Mouse (Mus musculus): ENCODE measurements around the gene Relb. TPM values are rescaled to one million over a fixed set of nuclear protein-coding genes. Genes with fewer than 3 reads are reported as not detected.
A peak's percentile ranks its signal among the peaks of the same experiment; 100 is the strongest.

Relb gene
- polyA plus RNA-seq, 1 experiment from 2014 or later = 3.9 TPM

GRCm38 (mm10) chr7:19603849-19604605, 25.2 kb downstream of the Relb start, which contains the start of gene Clasrp:
Clasrp (minus strand) TSS chr7:19604486.
- no peaks in the 10 kb centered on the region for H3K27me3 ChIP-seq (replicated peaks; ENCODE audit: control insufficient read depth, insufficient read depth, low read length)
- WGBS = under 1% methylated on average over 56 of the region's 57 CpGs
- H3K9me3 ChIP-seq (ENCODE audit: control insufficient read depth, low read length) = no peaks in the 10 kb centered on the region
- peak within 1 kb of the TSS; percentile 73 for H3K4me3 ChIP-seq (replicated peaks; ENCODE audit: low read length)
- peaks cover 29% of the 10 kb centered on the region for H3K4me1 ChIP-seq (replicated peaks; ENCODE audit: control insufficient read depth, insufficient read depth, low read length)
- H3K9ac ChIP-seq (replicated peaks; ENCODE audit: low read depth, low read length) = peak within 1 kb of the TSS; percentile 84
- ATAC-seq = peak; percentile 94
- no peaks in the 10 kb centered on the region for H3K36me3 ChIP-seq (ENCODE audit: control insufficient read depth, insufficient read depth)
- H3K27ac ChIP-seq (ENCODE audit: low read length) = peak within 1 kb of the TSS; percentile 48
- peak within 1 kb of the TSS; percentile 57 for H3K4me2 ChIP-seq (ENCODE audit: low read length)

GRCm38 (mm10) chr7:19603055-19603454, 26.2 kb downstream of the Relb start:
- H3K4me2 ChIP-seq (ENCODE audit: low read length) = peak overlapping the region; percentile 57
- no peak for ATAC-seq
- H3K36me3 ChIP-seq (ENCODE audit: control insufficient read depth, insufficient read depth) = peaks cover 2% of the 10 kb centered on the region; the same call in 1 of the 2 replicates
- H3K9me3 ChIP-seq (ENCODE audit: control insufficient read depth, low read length) = no peaks in the 10 kb centered on the region
- H3K4me1 ChIP-seq (replicated peaks; ENCODE audit: control insufficient read depth, insufficient read depth, low read length) = peaks cover 29% of the 10 kb centered on the region
- H3K27me3 ChIP-seq (replicated peaks; ENCODE audit: control insufficient read depth, insufficient read depth, low read length) = no peaks in the 10 kb centered on the region
- peak overlapping the region; percentile 73; the same call in 1 of the 2 replicates for H3K4me3 ChIP-seq (replicated peaks; ENCODE audit: low read length)
- H3K9ac ChIP-seq (replicated peaks; ENCODE audit: low read depth, low read length) = no peak overlapping the region
- WGBS = 76% methylated on average over 12 of the region's 12 CpGs
- H3K27ac ChIP-seq (ENCODE audit: low read length) = no peak overlapping the region

DNA sequence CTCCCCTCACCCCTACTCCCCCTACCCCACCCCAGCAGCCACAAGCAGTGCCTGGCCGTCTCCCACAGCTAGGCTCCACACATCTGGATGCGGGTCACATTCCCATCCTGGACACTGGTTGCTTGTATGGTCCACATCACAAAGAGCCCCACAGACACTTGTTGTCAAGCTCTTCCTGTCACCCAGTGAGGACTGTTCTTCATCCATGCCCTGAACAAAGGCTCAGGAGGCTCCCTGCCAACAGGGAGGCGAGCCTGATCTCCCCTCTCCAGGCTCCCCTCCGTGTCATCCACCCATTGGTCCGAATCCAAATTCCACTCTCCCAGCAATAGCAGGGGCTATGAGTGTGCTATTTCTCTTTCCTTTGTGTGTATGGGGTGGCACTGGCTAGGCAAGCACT, 28.7 kb downstream of the Relb start:
- ATAC-seq = no peak; the same call in 1 of the 2 replicates
- peaks cover 9% of the 10 kb centered on the region for H3K36me3 ChIP-seq (ENCODE audit: control insufficient read depth, insufficient read depth)
- no peak overlapping the region for H3K9ac ChIP-seq (replicated peaks; ENCODE audit: low read depth, low read length)
- H3K4me3 ChIP-seq (replicated peaks; ENCODE audit: low read length) = no peak overlapping the region
- no peak overlapping the region for H3K27ac ChIP-seq (ENCODE audit: low read length)
- no peak overlapping the region for H3K4me2 ChIP-seq (ENCODE audit: low read length)
- no peaks in the 10 kb centered on the region for H3K27me3 ChIP-seq (replicated peaks; ENCODE audit: control insufficient read depth, insufficient read depth, low read length)
- no peaks in the 10 kb centered on the region for H3K9me3 ChIP-seq (ENCODE audit: control insufficient read depth, low read length)
- H3K4me1 ChIP-seq (replicated peaks; ENCODE audit: control insufficient read depth, insufficient read depth, low read length) = peaks cover 29% of the 10 kb centered on the region
- 52% methylated on average over 5 of the region's 5 CpGs for WGBS

DNA sequence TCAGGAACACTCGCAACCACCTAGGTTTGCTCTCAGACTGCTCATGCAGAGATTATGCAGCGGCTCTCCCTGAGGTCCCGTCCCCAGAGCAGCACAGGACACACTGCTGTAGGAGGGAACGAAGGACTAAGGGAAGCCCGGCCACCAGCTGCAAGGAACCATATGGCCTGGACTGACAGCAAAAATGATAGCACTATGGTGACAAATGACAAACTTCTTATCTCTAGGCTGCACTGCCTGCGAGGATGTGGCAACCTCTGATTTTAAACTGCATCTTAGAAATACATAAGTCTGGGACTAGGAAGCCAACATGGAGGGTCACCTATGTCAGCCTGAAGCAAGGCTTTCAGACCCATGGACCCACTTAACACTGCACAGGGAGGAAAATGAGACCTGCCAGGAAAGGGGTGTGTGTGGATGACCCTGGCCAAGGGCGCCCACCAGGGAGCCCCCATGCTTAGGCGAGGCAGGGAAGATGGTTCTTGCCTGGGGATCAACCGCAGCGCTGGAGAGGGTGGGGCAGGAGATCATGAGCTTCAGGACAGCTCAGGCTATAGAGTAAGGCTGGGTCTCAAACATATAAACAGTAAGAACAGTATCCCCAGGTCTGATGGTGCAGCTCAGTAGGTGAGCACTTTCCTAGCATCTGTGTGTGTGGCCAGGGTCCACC, 36.0 kb downstream of the Relb start:
- ATAC-seq = no peak
- WGBS = 94% methylated on average over 10 of the region's 10 CpGs
- no peak overlapping the region for H3K9ac ChIP-seq (replicated peaks; ENCODE audit: low read depth, low read length)

DNA sequence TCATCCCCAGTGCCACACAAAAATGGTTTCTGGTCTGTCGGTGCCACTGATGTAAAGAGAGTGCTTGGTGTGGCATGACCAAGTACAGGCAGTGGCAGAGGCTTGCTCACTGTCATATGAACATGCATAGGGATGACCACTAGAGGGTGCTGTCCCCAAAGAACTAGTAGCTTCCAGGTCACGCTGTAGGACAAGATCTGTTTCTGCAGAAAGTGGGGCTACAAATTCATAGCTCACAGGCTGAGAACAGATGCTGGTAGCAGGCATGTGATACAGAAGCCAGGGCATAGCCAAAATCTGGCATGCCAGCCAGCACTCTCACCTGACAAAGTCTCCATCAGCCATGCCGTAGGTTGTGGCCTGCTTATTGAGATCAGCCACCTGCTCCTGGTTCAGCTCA, 39.3 kb downstream of the Relb start:
- Histone ChIP-seq H3K4me1 (replicated peaks; ENCODE audit: control insufficient read depth, insufficient read depth, low read length) (no peaks in the 10 kb centered on the region), H3K4me2 (ENCODE audit: low read length) (no peak overlapping the region), H3K4me3 (replicated peaks; ENCODE audit: low read length) (no peak overlapping the region), H3K27ac (ENCODE audit: low read length) (no peak overlapping the region), H3K9me3 (ENCODE audit: control insufficient read depth, low read length) (no peaks in the 10 kb centered on the region; the same call in 1 of the 2 replicates), H3K9ac (replicated peaks; ENCODE audit: low read depth, low read length) (no peak overlapping the region), H3K27me3 (replicated peaks; ENCODE audit: control insufficient read depth, insufficient read depth, low read length) (no peaks in the 10 kb centered on the region), H3K36me3 (ENCODE audit: control insufficient read depth, insufficient read depth) (peaks cover 61% of the 10 kb centered on the region)
- peak; percentile 48 for ATAC-seq
- WGBS = 48% methylated on average over 3 of the region's 3 CpGs

More for the DNA sequence above, 36.0 kb downstream of the Relb start:
- H3K4me3 ChIP-seq (replicated peaks; ENCODE audit: low read length) = no peak overlapping the region
- no peak overlapping the region for H3K4me2 ChIP-seq (ENCODE audit: low read length)
- H3K27ac ChIP-seq (ENCODE audit: low read length) = no peak overlapping the region
- H3K27me3 ChIP-seq (replicated peaks; ENCODE audit: control insufficient read depth, insufficient read depth, low read length) = no peaks in the 10 kb centered on the region
- H3K9me3 ChIP-seq (ENCODE audit: control insufficient read depth, low read length) = no peaks in the 10 kb centered on the region
- H3K4me1 ChIP-seq (replicated peaks; ENCODE audit: control insufficient read depth, insufficient read depth, low read length) = no peaks in the 10 kb centered on the region
- peaks cover 49% of the 10 kb centered on the region for H3K36me3 ChIP-seq (ENCODE audit: control insufficient read depth, insufficient read depth)

DNA sequence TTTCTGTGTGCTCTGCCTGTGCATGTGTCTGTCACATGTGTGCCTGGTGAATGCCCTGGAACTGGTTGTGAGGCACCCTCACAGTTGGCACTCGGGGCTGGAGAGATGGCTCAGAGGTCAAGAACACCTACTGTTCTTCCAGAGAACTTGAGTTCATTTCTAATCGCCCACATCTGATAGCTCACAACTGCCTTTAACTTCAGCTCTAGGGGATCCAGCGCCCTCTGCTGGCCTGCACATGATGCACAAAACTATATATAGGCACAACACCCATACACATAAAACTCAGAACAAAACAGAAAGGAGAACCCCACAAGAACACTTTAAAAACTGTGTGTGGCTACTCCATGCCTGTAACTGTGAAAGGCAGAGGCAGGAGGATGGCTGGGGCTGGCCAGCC, 40.0 kb downstream of the Relb start:
- Histone ChIP-seq H3K9me3 (ENCODE audit: control insufficient read depth, low read length) (no peaks in the 10 kb centered on the region; the same call in 1 of the 2 replicates), H3K36me3 (ENCODE audit: control insufficient read depth, insufficient read depth) (peaks cover 66% of the 10 kb centered on the region), H3K4me2 (ENCODE audit: low read length) (no peak overlapping the region), H3K9ac (replicated peaks; ENCODE audit: low read depth, low read length) (no peak overlapping the region), H3K4me3 (replicated peaks; ENCODE audit: low read length) (no peak overlapping the region), H3K4me1 (replicated peaks; ENCODE audit: control insufficient read depth, insufficient read depth, low read length) (no peaks in the 10 kb centered on the region), H3K27me3 (replicated peaks; ENCODE audit: control insufficient read depth, insufficient read depth, low read length) (no peaks in the 10 kb centered on the region), H3K27ac (ENCODE audit: low read length) (no peak overlapping the region)
- WGBS = 48% methylated on average over 3 of the region's 3 CpGs
- ATAC-seq = 0 out of 2 replicates have a peak, but pooled peaks have one; percentile 4

GRCm38 (mm10) chr7:19586269-19586668, 43.0 kb downstream of the Relb start:
- H3K9me3 ChIP-seq (ENCODE audit: control insufficient read depth, low read length) = no peaks in the 10 kb centered on the region; the same call in 1 of the 2 replicates
- H3K4me1 ChIP-seq (replicated peaks; ENCODE audit: control insufficient read depth, insufficient read depth, low read length) = no peaks in the 10 kb centered on the region
- no peak for ATAC-seq
- WGBS = 78% methylated on average over 43 of the region's 46 CpGs
- H3K9ac ChIP-seq (replicated peaks; ENCODE audit: low read depth, low read length) = no peak overlapping the region
- no peak overlapping the region for H3K4me2 ChIP-seq (ENCODE audit: low read length)
- H3K27ac ChIP-seq (ENCODE audit: low read length) = no peak overlapping the region
- no peak overlapping the region for H3K4me3 ChIP-seq (replicated peaks; ENCODE audit: low read length)
- H3K36me3 ChIP-seq (ENCODE audit: control insufficient read depth, insufficient read depth) = peaks cover 66% of the 10 kb centered on the region
- no peaks in the 10 kb centered on the region for H3K27me3 ChIP-seq (replicated peaks; ENCODE audit: control insufficient read depth, insufficient read depth, low read length)

- no peak for ATAC-seq
- Histone ChIP-seq H3K4me3 (replicated peaks; ENCODE audit: low read length) (no peak overlapping the region), H3K27me3 (replicated peaks; ENCODE audit: control insufficient read depth, insufficient read depth, low read length) (peaks cover 26% of the 10 kb centered on the region), H3K4me1 (replicated peaks; ENCODE audit: control insufficient read depth, insufficient read depth, low read length) (peaks cover 8% of the 10 kb centered on the region), H3K9ac (replicated peaks; ENCODE audit: low read depth, low read length) (no peak overlapping the region), H3K27ac (ENCODE audit: low read length) (no peak overlapping the region), H3K36me3 (ENCODE audit: control insufficient read depth, insufficient read depth) (peaks cover 29% of the 10 kb centered on the region), H3K9me3 (ENCODE audit: control insufficient read depth, low read length) (no peaks in the 10 kb centered on the region), H3K4me2 (ENCODE audit: low read length) (no peak overlapping the region)
- 89% methylated on average over 8 of the region's 8 CpGs for WGBS
Measured at GRCm38 (mm10) chr7:19580634-19581033, 48.6 kb downstream of the Relb start.

DNA sequence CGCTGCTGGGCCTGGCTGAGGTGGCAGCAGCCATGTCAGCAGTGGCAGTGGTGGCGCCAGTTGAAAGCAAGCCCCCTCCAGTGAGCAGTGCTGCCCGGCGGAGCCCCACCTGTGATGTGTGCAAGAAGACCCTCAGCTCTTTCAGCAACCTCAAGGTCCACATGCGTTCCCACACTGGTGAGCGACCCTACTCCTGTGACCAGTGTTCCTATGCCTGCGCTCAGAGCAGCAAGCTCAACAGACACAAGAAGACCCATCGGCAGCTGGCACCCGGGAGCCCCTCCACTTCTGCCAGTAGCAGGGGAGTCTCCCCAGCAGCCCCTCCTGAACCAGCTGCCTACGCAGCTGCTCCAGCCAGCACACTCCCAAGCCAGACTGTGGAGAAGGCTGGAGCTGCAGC, 49.5 kb downstream of the Relb start:
- H3K27me3 ChIP-seq (replicated peaks; ENCODE audit: control insufficient read depth, insufficient read depth, low read length) = peaks cover 26% of the 10 kb centered on the region
- ATAC-seq = 0 out of 2 replicates have a peak, but pooled peaks have one; percentile 30
- H3K27ac ChIP-seq (ENCODE audit: low read length) = no peak overlapping the region
- H3K9me3 ChIP-seq (ENCODE audit: control insufficient read depth, low read length) = no peaks in the 10 kb centered on the region
- H3K36me3 ChIP-seq (ENCODE audit: control insufficient read depth, insufficient read depth) = peaks cover 25% of the 10 kb centered on the region
- H3K4me2 ChIP-seq (ENCODE audit: low read length) = no peak overlapping the region
- 87% methylated on average over 10 of the region's 10 CpGs for WGBS
- no peak overlapping the region for H3K9ac ChIP-seq (replicated peaks; ENCODE audit: low read depth, low read length)
- no peak overlapping the region for H3K4me3 ChIP-seq (replicated peaks; ENCODE audit: low read length)
- H3K4me1 ChIP-seq (replicated peaks; ENCODE audit: control insufficient read depth, insufficient read depth, low read length) = peaks cover 8% of the 10 kb centered on the region

Measured in forebrain, embryonic 16.5 days (tissue).